Mouse (Mus musculus) thymus, postnatal 14 days (tissue): Measurements from ENCODE around the gene Hapln4.
"Not testable (repeated sequence)": the region's sequence is repeated elsewhere in the genome, so short reads cannot be mapped to it uniquely, and the experiment has no call there.

Source experiments
- DNase-seq: peaks from one replicate; pipeline ENCODE4 v3.0.0; 2021

The Hapln4 gene

DNA sequence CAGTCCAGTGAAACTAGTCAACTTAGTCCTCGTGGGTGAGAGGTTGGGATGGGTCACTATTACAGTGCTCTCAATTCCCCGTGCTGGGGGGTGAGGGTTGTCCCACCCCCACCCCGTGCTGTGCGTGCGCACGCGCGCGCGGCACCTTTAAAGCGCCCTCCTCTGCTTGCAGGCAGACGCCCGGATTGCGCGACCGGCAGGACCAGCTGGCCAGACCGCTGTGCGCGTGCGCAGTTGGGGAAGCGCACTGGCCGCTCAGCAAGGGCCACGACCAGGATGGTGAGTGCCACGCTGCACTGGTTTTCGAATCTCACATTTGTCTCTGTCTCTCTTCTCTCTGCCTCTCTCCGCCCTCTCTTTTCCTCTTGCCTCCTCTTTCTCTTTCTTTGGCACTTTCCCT is at the start of gene Hapln4:
Gene Hapln4 (plus strand): TSS at position 173 of the 400 bp plus-strand sequence.
- DNase-seq: no peak

DNA sequence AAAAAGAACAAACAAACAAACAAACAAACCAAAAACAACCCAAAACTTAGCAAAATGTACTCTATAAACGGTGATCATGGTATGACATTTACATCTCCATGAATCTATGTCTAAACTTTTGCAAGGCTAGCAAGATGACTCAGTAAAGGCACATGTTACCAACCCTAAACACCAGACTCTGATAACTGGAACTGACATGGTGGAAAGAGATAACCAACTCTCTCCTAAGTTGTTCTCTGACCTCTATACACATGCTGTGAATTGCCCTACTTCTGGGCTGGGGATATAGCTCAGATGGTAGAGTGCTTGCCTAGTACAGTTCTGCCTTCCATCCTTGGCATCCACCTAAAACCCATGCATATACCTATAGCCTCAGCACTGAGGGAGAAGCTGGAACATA is 45.3 kb upstream of the Hapln4 start:
- DNase-seq: no peak

DNA sequence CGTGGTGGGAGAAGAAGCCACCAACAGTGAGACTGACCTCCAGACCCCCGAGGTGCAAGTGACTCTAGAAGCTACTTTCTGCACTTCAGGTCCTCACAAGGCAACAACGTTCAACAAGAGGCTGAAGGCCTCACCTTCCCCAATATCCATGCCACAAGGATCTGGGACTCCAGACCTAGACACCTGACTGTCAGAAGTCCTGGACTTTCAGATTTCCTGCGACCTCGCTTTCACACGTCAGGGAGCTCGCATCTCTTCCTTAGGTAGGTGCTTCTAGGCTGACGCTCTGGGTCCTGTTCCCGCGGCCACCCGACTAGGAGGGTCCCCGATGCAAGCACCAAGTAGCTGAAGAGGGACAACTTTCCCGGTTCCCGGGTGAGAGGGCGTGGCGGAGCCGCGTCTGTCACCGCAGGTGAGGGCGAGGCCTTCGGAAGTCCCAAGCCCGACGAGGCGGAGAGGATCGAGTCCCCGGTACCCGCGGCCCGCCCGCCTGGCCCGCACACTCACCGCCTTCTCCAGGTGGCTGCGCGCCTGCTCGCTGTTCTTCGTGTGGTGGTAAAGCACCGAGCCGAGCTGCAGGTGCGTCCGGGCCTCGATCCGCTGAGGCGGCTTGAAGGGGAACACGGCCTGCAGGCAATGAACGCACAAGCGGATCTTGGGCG is 41.2 kb upstream of the Hapln4 start:
- peak; percentile 65 for DNase-seq

DNA sequence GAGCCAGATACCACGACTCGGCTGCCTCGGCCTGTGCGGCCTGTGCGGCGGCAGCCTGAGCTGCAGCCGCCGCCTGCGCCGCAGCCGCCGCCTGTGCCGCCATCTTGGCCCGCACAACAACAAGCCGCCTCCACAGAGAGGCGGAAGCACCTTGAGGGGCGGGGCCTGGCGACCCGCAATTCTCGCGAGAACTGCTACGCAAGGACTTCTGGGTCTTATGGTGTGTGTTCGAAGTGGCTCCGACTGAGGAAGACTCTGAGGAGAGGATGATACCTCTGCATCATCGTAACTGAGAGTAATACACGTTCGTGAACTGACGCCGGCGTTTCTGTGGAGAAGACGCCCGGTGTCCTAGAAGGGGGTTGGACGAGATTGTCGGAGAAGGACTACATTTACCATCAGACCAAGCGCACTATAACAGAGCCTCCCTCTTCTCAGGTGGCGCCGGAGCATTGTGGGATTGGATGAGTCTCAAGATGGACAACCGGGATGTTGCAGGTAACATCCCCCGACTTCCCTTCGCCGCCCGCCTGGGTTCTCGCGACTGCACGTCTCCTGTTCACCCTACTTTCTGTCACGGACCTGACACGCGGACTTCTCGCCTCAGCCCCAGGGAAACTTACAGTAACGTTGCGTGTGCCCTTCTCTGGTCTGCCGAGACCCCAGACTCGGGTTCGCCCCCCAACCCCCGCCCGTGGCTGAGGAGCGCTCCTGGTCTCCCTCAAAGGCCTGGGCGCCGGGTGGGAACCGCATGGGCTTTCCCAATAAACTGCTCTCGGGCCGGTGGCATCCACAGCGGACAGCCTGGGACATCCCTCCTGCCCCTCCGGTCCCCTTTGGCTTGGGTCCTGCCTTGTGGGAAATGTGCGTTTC is 40.4 kb upstream of the Hapln4 start, which contains the start of the genes Mau2 and Sugp1:
Gene Mau2 (minus strand): TSS at position 152 of the 873 bp plus-strand sequence.
Gene Sugp1 (plus strand): TSS at position 231 of the 873 bp plus-strand sequence.
- DNase-seq: peak; percentile 98

DNA sequence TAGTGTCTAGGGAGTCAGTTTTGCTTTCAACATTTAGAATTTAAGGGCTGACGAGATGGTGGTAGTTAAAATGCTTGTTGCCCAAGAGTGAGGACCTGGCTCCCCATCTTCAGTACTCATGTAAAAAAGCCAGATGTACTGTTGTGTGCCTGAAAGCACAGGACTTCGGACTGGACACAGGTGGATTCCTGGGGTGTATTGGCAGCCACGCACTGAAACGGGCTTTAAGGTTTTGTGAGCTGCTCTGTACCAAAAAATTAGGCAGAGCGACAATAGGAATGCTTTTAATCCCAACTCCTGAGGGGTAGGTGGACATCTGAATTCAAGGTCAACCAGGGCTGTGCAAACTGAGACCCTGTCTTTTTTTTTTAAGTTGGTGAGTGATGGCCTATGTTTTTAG is 39.3 kb upstream of the Hapln4 start:
- DNase-seq: no peak

DNA sequence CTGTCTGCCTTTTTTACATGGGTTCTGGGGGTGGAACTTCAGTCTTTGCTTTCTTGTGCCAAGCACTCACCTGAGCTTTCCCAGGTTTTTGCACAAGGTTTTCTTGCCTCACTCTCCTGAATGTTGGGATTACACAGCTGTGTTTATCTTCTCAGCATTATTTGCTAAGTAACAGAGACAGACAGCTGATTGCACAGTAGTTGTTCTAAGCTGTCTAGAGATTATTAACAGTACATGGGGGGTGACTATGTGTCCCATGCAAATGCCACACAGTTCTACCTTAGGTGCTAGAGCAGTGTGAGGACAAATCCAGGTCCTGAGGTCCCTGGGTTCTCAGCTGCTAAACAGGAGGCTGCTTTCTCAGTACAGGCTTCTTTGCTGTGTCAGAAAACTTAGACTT is 33.6 kb upstream of the Hapln4 start:
- DNase-seq: no peak

DNA sequence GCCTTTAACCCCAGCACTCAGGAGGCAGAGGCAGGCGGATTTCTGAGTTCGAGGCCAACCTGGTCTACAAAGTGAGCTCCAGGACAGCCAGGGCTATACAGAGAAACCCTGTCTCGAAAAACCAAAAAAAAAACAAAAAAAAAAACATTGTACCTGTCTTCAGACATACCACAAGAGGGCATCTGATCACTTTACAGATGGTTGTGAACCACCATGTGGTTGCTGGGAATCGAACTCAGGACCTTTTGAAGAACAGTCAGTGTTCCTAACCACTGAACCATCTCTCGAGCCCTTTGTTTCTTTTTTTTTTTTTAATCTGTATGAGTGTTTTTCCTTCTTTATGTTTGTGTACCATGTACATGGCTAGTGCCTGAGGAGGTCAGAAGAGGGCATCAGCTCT is 32.8 kb upstream of the Hapln4 start:
- not testable (repeated sequence) for DNase-seq

DNA sequence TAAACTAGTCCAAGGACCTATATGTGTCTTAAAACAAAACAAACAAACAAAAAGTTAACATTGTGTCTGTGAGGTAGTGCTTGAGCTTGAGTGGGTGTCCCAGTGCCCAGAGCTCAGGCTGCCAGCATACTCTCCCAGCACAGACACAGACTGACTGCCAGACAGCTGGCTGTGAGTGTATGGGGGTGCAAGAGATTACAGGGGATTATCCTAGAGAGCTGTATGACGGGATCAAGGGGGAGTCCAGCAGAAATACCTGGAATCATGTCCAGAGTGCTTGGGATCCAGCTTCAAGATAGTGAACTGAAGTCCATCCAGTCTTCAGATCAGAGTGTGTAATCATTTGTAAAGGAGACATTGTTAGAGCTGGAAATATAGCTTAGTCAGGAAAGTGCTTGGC is 25.5 kb upstream of the Hapln4 start:
- DNase-seq: no peak

DNA sequence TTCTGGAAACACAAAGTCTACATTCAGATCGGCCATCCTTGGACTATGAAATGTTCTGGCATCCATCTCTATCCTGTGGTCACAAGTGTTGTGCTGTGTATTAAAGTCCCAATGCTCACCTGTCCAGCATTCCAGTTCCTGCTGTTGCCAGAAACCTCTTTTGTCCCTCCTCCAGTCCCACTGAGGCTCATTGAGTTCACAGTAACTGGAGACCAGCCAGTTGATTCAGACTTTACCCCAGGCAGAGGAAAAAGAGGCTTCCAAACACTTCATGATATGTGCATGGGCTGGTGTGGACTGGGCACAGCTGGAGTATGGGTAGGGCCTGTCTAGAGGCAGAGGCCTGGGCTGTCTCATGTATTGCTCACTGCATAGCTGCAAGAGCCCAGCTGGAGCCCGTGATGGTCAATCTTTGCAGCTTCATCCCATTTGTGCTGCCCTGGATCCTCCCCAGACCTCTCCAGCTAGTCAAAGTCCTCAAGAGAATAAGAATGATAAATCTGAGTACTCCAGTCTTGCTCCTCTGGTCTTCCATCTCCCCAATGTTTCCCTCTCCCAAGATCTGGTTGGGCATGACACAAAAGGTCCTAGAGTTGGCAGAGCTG is 11.3 kb upstream of the Hapln4 start:
- no peak for DNase-seq

DNA sequence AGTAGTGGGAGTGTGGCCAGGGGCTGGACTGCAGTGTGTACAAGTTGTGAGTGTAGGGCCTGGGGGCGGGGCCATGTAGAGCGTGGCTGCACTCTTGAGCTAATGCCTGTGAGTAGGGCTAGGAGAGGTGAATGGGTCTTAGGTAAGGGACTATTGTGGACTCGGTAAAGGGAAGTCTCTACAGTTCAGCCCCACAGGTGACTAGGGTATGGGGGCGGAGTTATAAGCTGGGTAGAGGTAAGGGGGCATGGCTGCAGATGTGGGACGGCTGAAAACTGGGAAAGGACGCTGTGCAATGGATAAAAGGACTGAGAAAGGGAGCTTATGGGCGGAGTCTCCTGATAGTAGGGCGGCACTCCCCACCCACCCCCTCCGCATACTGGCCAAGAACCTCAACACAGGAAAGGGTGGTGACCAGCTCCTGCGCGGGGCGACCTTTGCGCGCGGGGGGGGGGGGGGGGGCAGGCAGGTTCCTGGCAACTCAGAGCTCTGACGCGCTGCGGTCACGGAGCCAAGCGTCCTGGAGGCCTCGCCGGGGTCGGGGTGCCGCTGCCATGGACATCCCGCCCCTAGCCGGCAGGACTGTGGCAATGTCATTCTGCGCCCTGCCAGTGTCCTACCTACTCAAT is 10.7 kb upstream of the Hapln4 start, which contains the start of gene Tm6sf2:
Gene Tm6sf2 (plus strand): TSS at position 484 of the 629 bp plus-strand sequence.
- no peak for DNase-seq

DNA sequence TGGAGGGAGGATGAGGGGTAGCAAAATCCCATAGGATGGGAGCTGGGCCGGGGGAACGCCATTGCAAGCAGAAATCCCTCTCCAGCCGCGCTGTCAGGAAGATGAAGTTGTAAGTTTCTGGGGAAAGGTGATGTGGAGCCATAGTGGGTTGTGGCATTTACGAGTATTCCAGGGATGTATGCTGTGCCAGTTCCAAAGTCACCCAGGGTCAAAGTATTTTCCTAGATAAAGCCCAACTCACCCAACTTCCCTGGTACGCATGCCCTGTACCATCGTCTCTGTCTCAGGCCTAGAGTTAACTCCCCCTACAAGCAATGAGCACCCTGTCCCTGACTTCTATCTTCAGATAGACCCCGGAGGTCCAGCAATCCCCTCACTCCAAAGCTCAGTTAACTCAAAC is 10.1 kb upstream of the Hapln4 start:
- DNase-seq: no peak

DNA sequence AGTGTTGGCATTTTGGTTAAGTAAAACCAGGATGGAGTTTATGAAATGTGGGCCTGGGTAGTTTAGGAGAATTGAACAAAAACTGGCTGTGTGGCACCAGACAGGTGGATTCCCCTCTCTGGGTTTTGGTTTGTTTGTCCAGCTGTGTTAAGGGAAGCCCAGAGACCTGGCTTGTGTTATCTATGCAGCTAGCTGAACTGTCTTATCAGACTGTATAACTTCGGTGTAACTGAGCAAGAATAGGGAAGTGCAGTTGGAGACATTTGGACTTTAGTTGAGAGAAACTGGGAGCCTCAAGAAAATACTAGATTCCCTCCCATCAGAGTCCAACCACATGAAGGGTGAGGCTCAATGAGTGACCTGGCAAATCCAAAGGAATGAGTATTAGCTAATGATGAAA is 9.6 kb upstream of the Hapln4 start:
- no peak for DNase-seq

DNA sequence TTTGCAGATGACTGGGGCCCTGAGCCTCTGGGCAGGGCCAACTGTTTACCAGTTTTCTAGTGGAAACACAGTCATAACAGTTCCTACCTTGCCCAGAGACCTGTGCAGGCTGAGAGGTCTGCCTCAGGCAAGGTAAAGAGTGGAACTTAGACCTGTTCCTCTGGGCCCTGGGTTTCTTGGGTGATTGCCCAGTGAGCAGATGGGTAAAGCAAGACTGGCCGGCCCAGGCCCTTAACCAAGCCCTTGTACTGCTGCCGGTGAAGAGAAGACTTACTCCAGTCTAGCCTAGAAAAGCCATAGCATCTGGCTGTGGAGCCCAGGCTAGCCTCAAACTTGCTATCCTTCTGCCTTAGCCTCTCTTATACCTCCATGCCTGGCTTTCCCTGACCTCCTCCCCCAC is 1.3 kb upstream of the Hapln4 start:
- no peak for DNase-seq

DNA sequence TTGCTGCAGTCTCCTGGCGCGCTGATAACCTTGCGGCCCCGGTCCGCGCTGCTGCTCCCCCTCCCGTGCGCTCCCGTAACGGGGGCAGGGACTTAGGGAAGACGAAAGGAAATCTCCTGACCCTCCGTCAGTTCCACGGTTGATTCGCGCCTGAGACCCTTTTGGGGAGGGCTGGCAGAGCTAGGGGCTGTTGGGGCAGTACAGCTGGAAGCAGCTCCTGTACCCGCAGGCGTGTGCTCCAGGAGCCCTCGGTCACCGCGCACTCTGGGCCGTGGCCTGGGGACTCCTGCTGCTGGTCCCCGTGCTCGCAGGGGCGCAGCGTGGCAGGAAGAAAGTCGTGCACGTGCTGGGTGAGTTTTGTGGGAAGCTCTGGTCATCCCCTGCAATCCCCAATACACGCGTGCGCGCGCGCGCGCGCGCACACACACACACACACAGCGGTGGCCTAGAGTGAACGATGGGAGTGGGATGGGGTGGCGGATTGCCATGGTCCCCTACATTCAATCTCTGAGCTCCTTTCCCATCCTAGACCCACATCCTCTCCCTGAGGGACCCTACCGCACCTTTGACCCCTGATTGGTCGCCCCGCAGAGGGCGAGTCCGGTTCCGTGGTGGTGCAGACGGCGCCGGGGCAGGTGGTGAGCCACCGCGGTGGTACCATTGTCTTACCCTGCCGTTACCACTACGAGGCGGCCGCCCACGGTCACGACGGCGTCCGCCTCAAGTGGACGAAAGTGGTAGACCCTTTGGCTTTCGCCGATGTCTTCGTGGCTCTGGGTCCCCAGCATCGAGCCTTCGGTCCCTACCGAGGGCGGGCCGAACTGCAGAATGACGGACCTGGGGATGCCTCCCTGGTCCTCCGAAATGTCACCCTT is 1.2 kb downstream of the Hapln4 start:
- DNase-seq: no peak

DNA sequence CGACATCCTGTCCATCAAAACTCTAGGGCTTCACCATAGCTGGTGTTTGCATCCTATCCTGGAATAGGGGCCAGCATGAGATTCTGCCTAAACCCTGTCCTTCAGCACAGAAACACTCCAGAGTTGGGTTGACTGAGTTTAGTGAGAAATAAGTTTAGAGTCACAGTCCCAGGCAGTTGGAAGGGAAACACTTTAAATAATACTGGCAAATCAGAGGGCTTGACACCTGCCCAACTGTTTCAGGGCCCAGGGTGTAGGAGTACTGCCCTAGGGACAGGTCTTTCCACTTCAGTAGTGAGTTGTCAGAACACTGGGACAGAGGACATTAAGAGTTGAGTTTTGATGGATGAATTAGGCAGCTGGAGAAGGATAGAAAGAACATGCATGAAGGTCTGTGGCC is 2.9 kb downstream of the Hapln4 start:
- DNase-seq: no peak

DNA sequence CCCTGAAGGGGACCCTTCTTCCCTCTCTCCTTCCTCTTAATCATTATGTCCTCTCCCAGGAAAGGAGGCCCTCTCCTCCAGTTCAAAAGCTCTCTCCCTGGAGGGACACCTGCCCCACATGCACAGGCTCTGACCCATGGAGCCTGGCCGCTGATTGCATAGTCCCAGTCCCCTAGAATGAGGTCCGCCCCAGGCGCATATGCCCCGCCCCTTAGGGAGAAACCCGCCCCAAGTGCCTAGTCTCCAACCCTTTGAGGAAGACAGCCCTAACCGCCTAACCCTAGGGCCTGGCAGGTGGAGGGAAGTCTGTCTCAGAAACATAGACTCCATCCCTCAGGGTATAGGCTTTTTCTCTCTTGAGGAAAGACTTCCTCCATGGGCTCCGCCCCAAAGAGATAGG is 4.0 kb downstream of the Hapln4 start:
- DNase-seq: no peak

DNA sequence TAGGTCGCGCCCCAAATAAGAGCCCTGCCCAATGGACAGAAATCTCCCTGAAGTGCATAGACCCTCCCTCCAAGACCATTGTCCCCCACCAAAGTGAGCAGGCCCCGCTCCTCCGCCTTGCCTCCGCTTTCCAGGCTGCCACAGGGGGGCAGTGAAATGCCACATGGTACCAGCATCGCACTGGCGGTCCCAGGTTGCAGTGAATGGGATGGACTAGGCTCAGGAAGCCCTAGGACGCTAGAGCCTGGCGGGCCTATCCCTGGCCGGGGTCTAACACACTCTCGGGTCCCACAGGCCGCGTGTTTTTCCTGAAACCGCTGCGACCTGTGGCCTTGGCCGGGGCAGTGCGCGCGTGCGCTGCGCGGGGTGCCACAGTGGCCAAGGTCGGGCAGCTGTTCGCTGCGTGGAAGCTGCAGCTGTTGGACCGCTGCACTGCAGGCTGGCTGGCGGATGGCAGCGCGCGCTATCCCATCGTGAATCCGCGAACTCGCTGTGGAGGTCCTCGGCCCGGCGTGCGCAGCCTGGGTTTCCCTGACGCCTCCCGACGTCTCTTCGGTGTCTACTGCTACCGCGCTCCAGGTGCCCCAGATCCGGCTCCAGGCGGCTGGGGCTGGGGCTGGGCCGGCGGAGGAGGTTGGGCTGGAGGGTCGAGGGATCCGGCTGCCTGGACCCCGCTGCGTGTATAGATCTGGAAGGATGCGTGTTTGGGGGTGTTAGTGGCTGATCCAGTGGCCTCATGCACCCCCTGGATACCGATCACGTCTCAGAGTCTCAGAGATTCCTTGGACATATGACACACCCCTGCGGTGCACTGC is 4.8 kb downstream of the Hapln4 start:
- DNase-seq: peak; percentile 34

DNA sequence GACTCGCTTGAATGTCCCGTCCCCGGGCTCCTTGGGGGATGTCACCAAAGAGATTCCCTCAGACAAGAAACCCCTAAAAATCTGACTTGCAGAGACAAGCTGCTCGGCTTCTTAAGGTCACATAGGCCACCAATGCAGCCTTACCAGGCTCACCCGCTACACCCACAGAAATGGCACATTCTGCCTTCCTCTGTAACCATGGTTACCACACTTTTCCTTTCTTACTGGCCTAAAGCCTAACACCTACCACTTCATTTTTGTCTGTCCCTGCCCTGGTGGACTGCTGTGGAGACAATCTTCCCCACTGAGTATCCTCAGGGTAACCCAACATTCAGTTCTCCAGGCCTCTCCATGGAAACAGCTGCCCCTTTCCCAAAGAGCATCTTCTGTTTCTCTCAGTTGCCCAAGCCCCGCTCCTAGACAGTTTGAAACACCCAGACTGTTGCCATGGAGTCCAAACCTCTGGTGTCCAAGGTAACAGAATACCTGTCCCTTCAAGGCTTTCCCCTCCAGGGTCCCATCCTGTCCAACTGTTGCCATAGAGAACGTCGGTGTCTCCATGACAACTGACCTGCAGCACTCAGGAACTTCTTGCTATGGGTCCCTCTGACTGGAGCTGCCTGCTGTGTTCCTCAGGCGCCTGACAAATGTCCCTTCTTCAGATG is 6.2 kb downstream of the Hapln4 start:
- no peak for DNase-seq

DNA sequence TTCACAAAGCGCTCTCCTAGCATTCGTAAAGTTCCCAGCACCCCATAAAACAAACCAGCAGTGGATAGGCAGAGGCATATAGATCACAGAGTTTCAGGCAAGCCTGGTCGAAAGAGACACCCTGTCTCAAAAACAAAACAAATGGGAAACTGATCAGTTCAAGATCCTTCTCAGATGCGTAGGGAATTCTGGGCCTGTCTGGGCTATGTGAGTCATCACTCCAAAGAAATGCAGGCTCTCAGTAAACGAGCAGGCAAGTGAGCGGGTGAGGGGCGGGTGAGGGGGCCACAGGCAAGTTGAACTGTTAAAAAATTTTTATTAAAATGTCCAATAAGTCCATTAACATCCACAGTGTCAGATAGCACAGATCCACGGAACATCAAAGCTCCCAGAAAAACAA is 9.5 kb downstream of the Hapln4 start:
- no peak for DNase-seq

DNA sequence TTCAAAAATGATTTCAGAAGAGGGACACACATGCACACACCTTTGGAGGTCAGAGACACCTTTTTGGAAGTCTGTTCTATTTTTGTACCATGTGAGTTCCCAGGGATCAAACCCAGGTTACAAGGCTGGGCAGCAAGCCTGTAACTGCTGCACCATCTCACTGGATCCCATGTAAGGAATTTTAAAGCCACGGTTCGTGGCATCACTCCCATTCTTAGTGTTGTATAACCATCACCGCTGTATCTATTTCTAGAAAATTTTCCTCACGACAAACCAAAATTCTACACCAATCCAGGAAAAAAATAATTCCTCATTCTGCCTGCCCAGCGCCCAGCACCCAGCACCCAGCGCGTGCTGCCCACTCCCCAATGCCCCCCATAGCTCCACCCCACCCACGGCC is 16.0 kb downstream of the Hapln4 start:
- no peak for DNase-seq

DNA sequence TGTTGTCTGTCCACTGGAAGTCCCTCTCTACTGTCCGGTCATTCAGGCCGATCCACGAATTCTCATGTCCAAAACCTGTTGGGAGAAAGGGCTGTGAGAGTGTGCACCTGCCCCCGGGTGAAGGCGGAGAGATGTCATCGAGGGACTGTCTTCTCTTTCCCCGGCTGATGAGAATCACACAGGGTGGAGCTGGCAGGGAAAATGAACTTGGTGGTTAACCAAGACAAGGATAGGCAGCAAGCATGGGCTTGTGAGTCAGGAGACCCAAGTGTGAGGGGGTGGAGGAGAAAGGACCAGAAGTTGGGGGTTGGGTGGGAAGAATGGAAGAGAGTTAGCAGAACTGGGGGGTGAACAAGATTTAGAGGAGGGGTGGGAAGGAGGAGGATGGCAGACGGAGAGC is 17.0 kb downstream of the Hapln4 start:
- no peak for DNase-seq
